Mouse (Mus musculus) macrophage (primary cell): ENCODE measurements around the gene Fars2. TPM values are rescaled to one million over a fixed set of nuclear protein-coding genes. Genes with fewer than 3 reads are reported as not detected.
"Not testable (repeated sequence)": the region's sequence is repeated elsewhere in the genome, so short reads cannot be mapped to it uniquely, and the experiment has no call there.

Experiments
- H3K27ac ChIP-seq: fragments of 350-480 bp; formaldehyde crosslinking; 2 replicates; pipeline ENCODE4 v1.9.0; 2021
- H3K36me3 ChIP-seq: fragments of 350-480 bp; formaldehyde crosslinking; 2 replicates; pipeline ENCODE4 v1.9.0; 2021; ENCODE audit errors: inconsistent target
- H3K4me3 ChIP-seq: fragments of 350-480 bp; formaldehyde crosslinking; 2 replicates; pipeline ENCODE4 v1.9.0; 2021; ENCODE audit errors: inconsistent target
- H3K79me2 ChIP-seq: fragments of 350-480 bp; formaldehyde crosslinking; 2 replicates; pipeline ENCODE4 v1.9.0; 2021; ENCODE audit errors: inconsistent target
- WGBS: methylation state at CpG from one replicate; pipeline ENCODE4 v1.1.7; 2026; ENCODE audit warnings: inconsistent platforms; ENCODE audit not compliant: missing documents; 5-methylcytosine and 5-hydroxymethylcytosine counted together
- polyA plus RNA-seq: library from polyadenylated mRNA; stranded (reverse); fragments of 250-400 nt; gene quantifications from 3 replicates; pipeline ENCODE4 v1.2.4, GENCODE M21; 2018; ENCODE audit warnings: inconsistent platforms

The Fars2 gene
- polyA plus RNA-seq, 1 experiment from 2014 or later, result 31.1 TPM

DNA sequence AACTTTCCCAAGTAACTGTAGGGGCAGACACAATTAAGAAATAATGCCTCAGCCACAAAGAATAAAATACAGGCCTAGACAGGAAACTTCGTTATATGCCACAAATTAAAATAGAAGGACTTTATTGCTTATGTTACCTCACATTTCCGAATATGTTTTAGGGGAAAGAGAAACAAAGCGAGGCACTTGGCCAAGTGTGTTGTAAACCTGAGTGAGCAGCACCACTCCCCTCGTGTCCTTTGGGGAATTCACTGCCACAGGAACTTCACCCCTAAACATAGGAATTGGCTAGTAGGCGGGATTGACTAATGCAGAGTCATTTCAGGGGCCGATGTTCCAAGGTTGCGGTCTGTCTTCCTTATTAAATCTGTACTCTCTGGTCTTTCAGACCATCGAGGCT, 197.0 kb downstream of the Fars2 start:
- no peak overlapping the region for H3K4me3 ChIP-seq
- WGBS, result 72% methylated on average over 8 of the region's 8 CpGs
- H3K79me2 ChIP-seq, result no peaks in the 10 kb centered on the region
- no peaks in the 10 kb centered on the region for H3K36me3 ChIP-seq
- no peak overlapping the region for H3K27ac ChIP-seq

DNA sequence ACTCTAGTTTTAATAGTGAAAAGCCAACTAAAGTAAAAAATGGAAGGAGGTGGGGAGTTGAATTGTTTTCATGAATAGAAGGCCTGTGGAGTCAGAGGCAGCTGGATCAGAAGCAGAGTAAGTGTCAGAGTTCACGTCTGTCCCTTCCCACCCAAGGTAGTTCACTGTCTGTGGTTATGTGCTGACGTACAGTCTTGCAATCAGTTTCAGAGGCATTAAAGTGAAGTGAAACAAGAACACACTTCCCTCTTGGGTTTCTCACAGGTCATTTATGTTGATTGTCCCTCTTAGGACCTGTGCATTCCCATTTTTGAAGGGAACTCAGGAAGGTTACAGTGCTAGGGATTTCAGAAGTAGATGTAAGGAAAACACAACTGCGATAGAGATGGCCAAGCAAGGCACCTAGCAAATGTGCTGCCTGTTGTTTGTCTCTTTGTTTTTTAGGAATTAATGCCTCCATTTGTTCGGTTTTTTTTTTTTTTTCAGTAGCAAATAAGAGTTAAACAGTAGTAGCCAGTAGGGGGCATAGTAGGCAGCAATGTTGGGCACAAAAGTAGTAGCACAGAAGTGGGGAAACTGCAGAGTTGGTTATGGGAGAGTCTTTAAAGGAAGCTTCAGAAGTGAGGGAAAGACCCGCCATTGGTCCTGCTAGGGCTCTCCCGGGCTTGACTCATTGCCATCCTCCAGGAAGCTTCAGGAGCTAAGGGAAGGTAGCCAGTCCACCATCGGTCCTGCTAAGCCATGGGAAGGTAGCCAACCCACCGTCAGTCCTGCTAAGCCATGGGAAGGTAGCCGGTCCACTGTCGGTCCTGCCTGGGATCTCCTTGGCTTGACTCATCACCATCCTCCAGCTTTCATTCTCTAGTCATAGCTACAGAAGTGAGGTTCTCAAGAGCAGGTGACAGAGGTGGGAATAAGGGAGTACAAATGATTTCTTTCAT, 197.9 kb downstream of the Fars2 start:
- Histone ChIP-seq H3K36me3 (no peaks in the 10 kb centered on the region), H3K27ac (no peak overlapping the region), H3K4me3 (no peak overlapping the region), H3K79me2 (no peaks in the 10 kb centered on the region)
- 83% methylated on average over 10 of the region's 10 CpGs for WGBS

DNA sequence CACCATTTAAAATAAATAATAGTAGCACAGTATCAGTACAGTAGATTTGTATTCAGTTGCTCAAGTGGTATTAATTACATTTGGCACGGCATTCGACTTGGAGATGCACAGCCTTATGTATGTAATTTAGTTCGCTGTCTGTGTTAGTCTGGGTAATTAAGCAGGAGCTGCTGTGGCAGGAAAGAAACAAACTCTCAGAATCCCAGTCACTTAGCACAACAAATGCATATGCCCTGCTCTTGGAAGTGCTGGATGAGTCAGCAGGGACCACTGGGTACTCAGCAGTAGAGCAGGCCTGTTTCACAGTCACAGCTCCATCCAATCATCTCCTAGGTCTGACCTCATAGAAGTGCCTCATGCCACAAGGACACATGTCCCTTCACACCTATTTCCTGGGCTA, 200.6 kb downstream of the Fars2 start:
- Histone ChIP-seq H3K27ac (no peak overlapping the region), H3K4me3 (no peak overlapping the region), H3K79me2 (no peaks in the 10 kb centered on the region), H3K36me3 (no peaks in the 10 kb centered on the region)
- WGBS, result 95% methylated on average over 3 of the region's 3 CpGs

DNA sequence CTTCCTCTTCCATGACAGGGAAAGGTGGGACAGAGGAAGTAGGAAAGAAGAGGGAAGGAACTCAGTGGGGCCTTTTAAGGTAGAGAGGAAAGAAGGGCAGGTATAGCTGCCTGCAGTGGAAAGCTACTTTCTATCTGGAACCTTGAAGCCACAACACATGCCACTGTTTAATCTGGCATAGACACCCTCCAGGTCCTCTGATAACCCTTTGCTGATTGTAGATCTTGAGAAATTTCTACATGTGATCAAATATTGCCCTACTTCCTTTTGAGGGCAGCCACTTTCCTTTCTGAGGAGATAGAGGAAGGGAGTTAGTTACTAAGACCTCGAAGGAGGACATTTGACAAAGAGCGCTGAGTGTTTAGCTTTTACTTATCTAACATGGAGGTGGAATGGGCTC, 207.4 kb downstream of the Fars2 start:
- Histone ChIP-seq H3K27ac (no peak overlapping the region), H3K4me3 (no peak overlapping the region), H3K36me3 (no peaks in the 10 kb centered on the region), H3K79me2 (no peaks in the 10 kb centered on the region)
- WGBS, result 47% methylated on average over 2 of the region's 2 CpGs

DNA sequence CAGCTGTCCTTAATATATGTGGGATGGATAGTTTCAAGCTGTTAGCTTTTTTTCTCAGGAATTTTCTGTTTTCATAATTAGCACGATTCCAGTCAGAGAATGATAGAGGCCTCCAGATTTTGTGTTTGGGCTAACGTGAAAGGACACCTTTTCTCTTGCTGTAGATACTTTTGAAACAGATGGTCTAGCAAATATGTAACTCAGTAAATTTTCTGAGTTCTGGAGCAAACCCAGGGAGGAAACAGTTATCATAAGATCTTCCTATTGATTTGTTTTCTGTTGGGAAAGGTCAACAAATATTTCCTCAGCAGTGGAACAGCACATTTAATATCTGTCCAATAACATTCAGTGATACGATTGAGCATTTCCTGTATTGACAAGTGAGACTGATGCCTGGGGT, 209.3 kb downstream of the Fars2 start:
- no peaks in the 10 kb centered on the region for H3K36me3 ChIP-seq
- WGBS, result 100% methylated on average over 3 of the region's 3 CpGs
- H3K4me3 ChIP-seq, result no peak overlapping the region
- no peaks in the 10 kb centered on the region for H3K79me2 ChIP-seq
- no peak overlapping the region for H3K27ac ChIP-seq

DNA sequence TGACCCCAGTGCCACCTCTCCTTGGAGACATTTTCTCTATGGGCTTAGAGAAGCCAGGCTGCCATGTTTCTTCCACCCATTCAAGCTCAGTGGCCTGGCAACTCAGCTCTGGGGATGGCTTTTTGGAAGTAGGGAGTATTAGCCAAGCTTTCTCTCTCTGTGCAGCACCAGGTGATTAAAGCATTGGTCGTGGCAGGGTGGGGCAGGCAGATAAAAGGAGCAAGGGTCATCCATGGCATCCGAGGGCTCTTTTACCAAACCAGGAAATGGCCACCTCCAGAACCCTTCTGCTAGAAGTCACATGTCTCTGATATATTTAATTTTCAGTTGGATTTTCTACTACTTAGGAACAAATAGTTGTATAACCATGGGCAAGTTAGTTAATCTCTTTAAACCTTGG, 212.7 kb downstream of the Fars2 start:
- no peak overlapping the region for H3K4me3 ChIP-seq
- no peaks in the 10 kb centered on the region for H3K36me3 ChIP-seq
- H3K27ac ChIP-seq, result no peak overlapping the region
- H3K79me2 ChIP-seq, result no peaks in the 10 kb centered on the region
- WGBS, result 84% methylated on average over 2 of the region's 2 CpGs

DNA sequence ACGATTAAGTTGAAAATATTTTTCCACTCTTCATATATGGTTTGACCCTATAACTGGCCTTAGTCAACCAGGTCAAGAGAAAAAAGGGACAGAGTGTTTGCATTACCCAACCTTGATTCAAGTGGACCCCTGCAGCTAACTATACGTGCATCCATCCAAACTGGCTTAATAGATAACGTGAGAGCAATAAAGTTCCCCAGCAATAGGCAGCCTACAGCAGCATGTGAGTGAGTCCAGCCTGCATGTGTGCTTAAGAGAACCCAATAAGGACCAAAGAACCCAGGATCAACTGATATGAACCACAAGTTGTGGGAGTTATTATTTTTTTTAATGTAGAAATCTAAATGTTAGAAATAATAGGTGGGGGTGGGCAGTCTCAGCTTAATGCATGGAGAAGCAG, 213.3 kb downstream of the Fars2 start:
- Histone ChIP-seq H3K27ac (no peak overlapping the region), H3K79me2 (no peaks in the 10 kb centered on the region), H3K36me3 (no peaks in the 10 kb centered on the region), H3K4me3 (no peak overlapping the region)
- WGBS, result 87% methylated on average over 3 of the region's 3 CpGs

DNA sequence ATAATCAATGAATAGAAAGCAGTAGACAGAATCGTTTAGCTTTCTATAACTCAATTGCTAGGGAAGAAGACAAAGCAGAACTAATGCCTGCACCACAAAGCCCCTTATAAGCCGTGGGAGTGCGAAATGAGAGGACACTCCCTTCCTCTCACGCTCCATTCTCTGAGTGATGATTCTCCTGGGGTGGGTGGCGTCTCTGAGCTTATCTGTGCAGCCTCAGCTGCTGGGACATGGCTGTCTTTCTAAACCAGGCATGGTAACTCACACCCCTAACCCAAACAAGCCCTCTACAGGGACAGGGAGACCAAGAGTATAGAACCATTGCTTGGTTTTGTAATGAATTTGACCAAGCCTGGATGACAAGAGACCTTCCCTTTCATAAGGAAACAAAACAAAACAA, 217.5 kb downstream of the Fars2 start:
- Histone ChIP-seq H3K79me2 (no peaks in the 10 kb centered on the region), H3K4me3 (no peak overlapping the region), H3K27ac (no peak overlapping the region), H3K36me3 (no peaks in the 10 kb centered on the region)
- WGBS, result 88% methylated on average over 5 of the region's 5 CpGs

DNA sequence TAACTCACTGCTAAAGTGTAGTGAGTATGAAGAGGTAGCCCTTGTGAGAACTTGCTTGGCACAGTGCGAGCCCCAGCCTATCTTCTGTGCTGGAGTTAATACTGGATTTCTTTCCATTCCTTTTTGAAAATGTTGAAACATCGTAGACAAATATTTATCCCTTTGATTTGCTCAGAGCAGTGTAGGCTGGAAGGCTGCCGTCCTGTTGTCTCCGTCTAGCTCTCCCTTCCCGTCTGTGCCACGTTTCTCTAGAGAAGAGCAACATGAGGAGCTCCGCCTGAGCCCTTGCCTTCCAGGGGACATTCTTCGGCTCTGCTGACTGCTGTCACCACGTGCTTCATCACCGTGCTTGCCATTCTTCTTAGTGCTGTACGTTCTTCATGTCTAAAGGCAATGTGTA, 234.3 kb downstream of the Fars2 start:
- 93% methylated on average over 10 of the region's 11 CpGs for WGBS
- H3K27ac ChIP-seq, result no peak overlapping the region
- H3K79me2 ChIP-seq, result no peaks in the 10 kb centered on the region
- no peak overlapping the region for H3K4me3 ChIP-seq
- H3K36me3 ChIP-seq, result no peaks in the 10 kb centered on the region

DNA sequence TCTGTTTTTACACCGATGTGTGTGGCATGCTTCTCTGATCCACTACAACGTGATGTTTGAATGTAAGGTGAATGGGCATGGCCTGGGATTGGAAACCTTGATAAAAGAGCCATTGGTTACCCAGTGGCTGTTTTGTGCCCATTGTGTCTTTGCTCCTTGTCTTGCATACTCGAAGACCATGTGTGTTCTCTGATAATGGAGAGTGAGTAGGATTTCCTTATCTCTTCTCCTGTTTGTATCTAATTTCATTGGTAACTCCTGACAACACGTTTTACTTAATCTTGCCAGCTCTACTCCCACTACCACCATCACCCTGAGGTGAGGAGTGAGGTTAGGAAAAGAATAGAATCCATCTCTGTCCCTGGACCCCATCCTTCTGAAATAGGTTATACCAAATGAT, 240.3 kb downstream of the Fars2 start:
- Histone ChIP-seq H3K36me3 (no peaks in the 10 kb centered on the region), H3K27ac (no peak overlapping the region), H3K4me3 (no peak overlapping the region), H3K79me2 (no peaks in the 10 kb centered on the region)
- WGBS, result 91% methylated on average over 4 of the region's 4 CpGs

DNA sequence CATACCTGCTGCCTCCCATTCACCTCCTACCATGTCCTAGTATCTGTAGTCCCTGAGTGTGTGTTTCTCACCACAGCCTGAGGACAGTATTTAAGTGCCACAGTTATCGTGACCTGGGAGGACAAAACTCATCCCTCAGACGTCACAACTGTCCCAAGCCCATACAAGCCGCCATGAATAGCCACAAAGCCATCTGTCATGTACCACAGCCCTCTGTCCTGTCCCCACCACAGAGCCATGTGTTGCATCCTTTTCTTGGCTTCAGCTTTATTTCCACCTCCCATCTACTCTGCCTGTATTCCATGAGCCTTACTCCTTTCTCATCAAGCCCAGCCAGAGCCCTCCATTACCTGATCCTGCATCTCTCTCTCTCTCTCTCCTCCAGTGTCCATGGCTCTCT, 244.2 kb downstream of the Fars2 start:
- 92% methylated on average over 3 of the region's 3 CpGs for WGBS
- H3K4me3 ChIP-seq, result no peak overlapping the region
- H3K36me3 ChIP-seq, result no peaks in the 10 kb centered on the region
- H3K79me2 ChIP-seq, result no peaks in the 10 kb centered on the region
- H3K27ac ChIP-seq, result no peak overlapping the region

DNA sequence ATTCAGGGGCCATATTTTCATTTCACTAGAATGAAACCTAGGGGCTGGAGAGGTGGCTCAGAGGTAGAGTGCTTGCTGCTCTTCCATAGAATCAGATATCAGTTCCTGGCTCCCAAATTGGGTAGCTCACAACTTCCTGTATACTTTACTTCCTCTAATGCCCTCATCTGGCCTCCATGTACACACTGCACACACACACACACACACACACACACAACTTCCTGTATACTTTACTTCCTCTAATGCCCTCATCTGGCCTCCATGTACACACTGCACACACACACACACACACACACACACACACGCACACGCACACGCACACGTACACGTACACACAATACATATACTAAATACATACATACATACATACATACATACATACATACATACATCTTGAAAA, 248.5 kb downstream of the Fars2 start:
- not testable (repeated sequence) for H3K36me3 ChIP-seq, H3K27ac ChIP-seq, H3K4me3 ChIP-seq, H3K79me2 ChIP-seq
- WGBS, result 88% methylated on average over 5 of the region's 5 CpGs

DNA sequence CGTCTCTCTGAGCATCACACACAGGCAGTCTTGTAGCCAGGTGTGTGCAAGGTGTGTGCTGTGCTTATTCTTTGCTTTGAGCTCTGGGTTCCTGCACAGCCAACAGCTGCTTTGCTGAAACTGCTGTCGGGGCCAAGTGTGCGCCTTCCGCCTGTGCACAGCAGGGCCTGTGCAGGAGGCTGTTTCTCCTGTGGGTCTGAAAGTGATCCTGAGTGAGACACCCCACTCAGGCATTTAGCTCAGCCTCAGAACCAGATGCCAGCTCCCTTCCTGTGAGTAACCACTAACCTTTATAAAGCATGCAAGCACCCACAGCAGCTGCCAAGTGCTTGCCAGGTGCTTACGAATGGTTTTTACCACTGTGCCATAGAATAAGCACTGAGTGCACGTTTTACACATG, 249.1 kb downstream of the Fars2 start:
- H3K4me3 ChIP-seq, result no peak overlapping the region
- 74% methylated on average over 6 of the region's 6 CpGs for WGBS
- H3K27ac ChIP-seq, result no peak overlapping the region
- H3K36me3 ChIP-seq, result no peaks in the 10 kb centered on the region
- no peaks in the 10 kb centered on the region for H3K79me2 ChIP-seq

DNA sequence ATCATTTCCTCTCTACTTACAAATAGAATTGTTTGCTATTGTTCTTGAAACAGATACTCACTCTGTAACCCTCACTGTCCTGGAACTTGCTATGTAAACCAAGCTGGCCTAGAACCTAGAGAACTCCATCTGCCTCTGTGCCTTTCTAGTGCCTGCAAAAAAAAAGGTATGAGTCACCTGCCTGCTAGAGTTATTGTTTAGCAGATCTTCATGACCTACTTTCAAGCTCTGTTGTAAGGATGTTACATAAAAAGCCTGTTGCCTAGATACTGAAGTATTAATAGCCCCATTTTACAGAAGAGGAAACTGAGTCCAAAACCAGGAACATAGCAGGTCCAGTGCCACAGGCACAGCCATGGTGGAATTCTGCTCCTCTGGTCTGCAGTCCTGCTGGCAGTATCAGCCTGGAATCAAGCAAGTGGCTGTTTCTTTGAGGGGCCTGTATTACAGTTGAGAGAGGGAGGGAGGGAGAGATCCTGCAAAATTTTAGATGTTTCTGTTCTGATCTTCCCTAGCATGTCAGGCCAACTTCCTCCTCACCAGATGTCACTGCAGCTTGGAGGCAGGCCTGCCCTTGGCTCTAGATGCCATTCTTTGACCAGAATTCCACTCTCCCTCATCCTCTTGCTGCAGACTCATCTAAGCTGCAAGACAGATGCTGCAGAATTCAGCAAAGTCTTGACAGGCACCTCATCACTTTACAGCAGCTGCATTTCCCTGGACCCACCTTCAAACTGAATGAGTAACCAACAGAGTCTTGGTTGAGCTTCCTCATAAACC, 250.7 kb downstream of the Fars2 start:
- H3K36me3 ChIP-seq, result no peaks in the 10 kb centered on the region
- H3K4me3 ChIP-seq, result no peak overlapping the region
- no peaks in the 10 kb centered on the region for H3K79me2 ChIP-seq
- no peak overlapping the region for H3K27ac ChIP-seq

DNA sequence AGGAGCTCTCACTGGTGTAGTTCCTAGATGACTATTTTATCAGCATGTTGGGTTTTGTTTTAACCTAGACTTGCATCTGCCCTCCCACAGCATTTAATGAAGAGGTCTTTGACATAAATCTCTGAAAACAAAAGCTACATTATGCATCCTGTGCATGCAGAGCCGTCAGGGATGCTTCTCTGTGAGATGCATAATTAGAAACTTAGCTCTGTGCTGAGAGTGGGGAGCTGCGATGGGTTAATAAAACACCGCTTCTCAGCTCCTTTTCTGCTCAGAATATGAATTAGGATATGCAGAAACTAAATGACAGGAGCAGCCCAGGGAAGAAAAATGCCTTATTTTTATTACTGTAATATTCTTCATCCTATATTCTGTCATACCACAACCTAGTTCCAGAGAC, 251.6 kb downstream of the Fars2 start:
- Histone ChIP-seq H3K4me3 (no peak overlapping the region), H3K36me3 (no peaks in the 10 kb centered on the region), H3K27ac (no peak overlapping the region), H3K79me2 (no peaks in the 10 kb centered on the region)
- 93% methylated on average over 3 of the region's 3 CpGs for WGBS
